Mouse (Mus musculus): ENCODE results near the gene Fbxl15. TPM values are rescaled to one million over a fixed set of nuclear protein-coding genes. Genes with fewer than 3 reads are reported as not detected.

Gene Fbxl15
- polyA plus RNA-seq, 1 experiment from 2014 or later: 15.0 TPM

MicroRNA genes within 50 kb of the gene (microRNA counts, 519-probe panel; counts per million panel counts)
- microRNA mmu-miR-146b: not detected

Small RNAs within 50 kb of the gene (microRNA-seq; reads per million reads assigned to microRNA genes)
- 2.8 reads per million for gene Mir146b (ENCODE audit: borderline number of aligned reads)

Other genes with a start within 250 kb of the Fbxl15 start
- gene Elovl3, start 196.3 kb upstream of the Fbxl15 start, polyA plus RNA-seq (2014; fragmentation: Nextera tagmentation; extraction: Ambion mirVana): 0.14 and 0.21 TPM in 2 replicates
- gene Pitx3, start 179.9 kb upstream of the Fbxl15 start, polyA plus RNA-seq (2014; fragmentation: Nextera tagmentation; extraction: Ambion mirVana): 1.7 and 2.0 TPM in 2 replicates
- gene Gbf1, start 175.7 kb upstream of the Fbxl15 start, polyA plus RNA-seq (2014; fragmentation: Nextera tagmentation; extraction: Ambion mirVana): 32.4 and 33.4 TPM in 2 replicates
- gene Nfkb2, start 23.9 kb upstream of the Fbxl15 start, polyA plus RNA-seq (2014; fragmentation: Nextera tagmentation; extraction: Ambion mirVana): 5.0 and 5.4 TPM in 2 replicates
- 4.8 and 5.0 TPM in 2 replicates for gene Psd, start 1.0 kb upstream of the Fbxl15 start, polyA plus RNA-seq (2014; fragmentation: Nextera tagmentation; extraction: Ambion mirVana)
- 183 and 199 TPM in 2 replicates for gene Cuedc2, start 10.5 kb downstream of the Fbxl15 start, polyA plus RNA-seq (2014; fragmentation: Nextera tagmentation; extraction: Ambion mirVana)
- 3.2 and 4.1 TPM in 2 replicates for gene Mfsd13a, start 12.9 kb downstream of the Fbxl15 start, polyA plus RNA-seq (2014; fragmentation: Nextera tagmentation; extraction: Ambion mirVana)
- gene 2310034G01Rik, start 22.1 kb downstream of the Fbxl15 start, polyA plus RNA-seq (2014; fragmentation: Nextera tagmentation; extraction: Ambion mirVana): 1.1 and 2.0 TPM in 2 replicates
- gene Actr1a, start 67.6 kb downstream of the Fbxl15 start, polyA plus RNA-seq (2014; fragmentation: Nextera tagmentation; extraction: Ambion mirVana): 171 and 182 TPM in 2 replicates
- gene Sufu, start 68.7 kb downstream of the Fbxl15 start, polyA plus RNA-seq (2014; fragmentation: Nextera tagmentation; extraction: Ambion mirVana): 32.7 and 36.3 TPM in 2 replicates
- 17.8 and 18.6 TPM in 2 replicates for gene Trim8, start 173.5 kb downstream of the Fbxl15 start, polyA plus RNA-seq (2014; fragmentation: Nextera tagmentation; extraction: Ambion mirVana)
- gene Arl3, start 245.0 kb downstream of the Fbxl15 start, polyA plus RNA-seq (2014; fragmentation: Nextera tagmentation; extraction: Ambion mirVana): 122 and 130 TPM in 2 replicates
- gene Sfxn2, start 245.2 kb downstream of the Fbxl15 start, polyA plus RNA-seq (2014; fragmentation: Nextera tagmentation; extraction: Ambion mirVana): 13.6 and 14.7 TPM in 2 replicates